Comparison of ENCODE assay signal across 9 mouse cellular contexts in the genomic region with DNA sequence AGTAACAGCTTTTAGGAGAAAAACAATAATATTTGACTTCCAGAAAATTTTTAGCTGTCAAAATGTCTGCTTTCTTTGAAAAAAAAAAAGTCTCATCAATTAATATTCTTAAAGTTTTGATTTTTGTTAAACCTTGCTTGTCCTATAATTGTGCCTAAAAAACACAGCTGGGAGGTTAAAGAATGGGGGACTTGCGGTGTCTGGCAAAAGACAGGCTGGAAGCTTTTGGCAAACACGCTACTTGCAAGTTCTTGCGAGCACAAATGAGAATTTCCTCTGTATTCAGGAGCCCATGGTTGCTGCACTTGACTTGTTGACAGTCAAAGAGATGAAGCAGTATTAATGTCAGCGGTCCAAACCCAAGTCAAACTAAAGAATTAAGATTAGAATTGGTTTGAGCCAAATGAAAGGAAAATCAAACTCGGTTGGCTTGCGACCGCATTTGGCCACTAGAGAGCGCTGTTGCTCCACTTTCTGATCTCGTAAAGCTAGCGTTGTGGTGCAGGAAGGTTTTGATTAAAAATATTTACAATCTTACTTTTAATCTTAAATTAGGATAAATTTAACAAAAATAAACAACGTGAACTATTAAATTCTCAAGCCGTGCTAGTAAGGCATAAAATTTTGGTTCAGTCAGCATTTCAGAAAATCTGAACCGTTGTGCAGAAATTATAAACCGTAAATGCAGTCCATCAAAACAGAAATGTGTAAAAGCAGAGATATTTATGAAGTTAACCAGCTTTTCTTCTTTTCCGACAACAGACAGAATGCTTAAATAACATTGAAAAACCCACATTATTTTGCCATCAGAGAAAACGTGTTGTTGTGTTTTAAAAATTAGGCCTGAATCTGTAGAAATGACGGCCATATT. TPM values are rescaled to one million over a fixed set of nuclear protein-coding genes. Genes with fewer than 3 reads are reported as not detected.
DNase-seq lines count a peak whose midpoint lies in the region; ATAC-seq and TF ChIP-seq lines count a peak whose summit lies in the region.
"Had no signal": no experiment of that assay in that cellular context is flagged by ENCODE, and none has a peak within 500 bp of the region (broad histone marks: within the 10 kb centered on the region; RNA-seq: fewer than 3 reads in every experiment).

No protein-coding gene starts in this region.

- peaks cover 96% of the 10 kb centered on the region for H3K27me3 ChIP-seq in lung, embryonic 14.5 days (ENCODE audit: insufficient read depth, low read length)

- no peak overlapping the region for H3K4me3 ChIP-seq in embryonic fibroblast, embryonic 13.5 days (ENCODE audit: insufficient read depth, low read length)
- no peak overlapping the region for H3K4me3 ChIP-seq in lung, embryonic 14.5 days (ENCODE audit: low read depth, low read length)

- peak; percentile 77 for TF ChIP-seq CTCF in embryonic fibroblast, embryonic 13.5 days (IDR thresholded peaks at IDR 0.05; ENCODE audit: borderline replicate concordance, insufficient read depth, low read length)
- peak; percentile 89 for TF ChIP-seq CTCF in lung, embryonic 14.5 days (IDR thresholded peaks at IDR 0.05; ENCODE audit: low read depth)

- H3K9ac ChIP-seq in lung, embryonic 14.5 days: no peak overlapping the region

- TF ChIP-seq POLR2A in embryonic fibroblast, embryonic 13.5 days (IDR thresholded peaks at IDR 0.05; ENCODE audit: low read depth, low read length): no peak

- no peaks in the 10 kb centered on the region for H3K9me3 ChIP-seq in lung, embryonic 14.5 days (ENCODE audit: low read depth, low read length)

- no peaks in the 10 kb centered on the region for H3K4me1 ChIP-seq in embryonic fibroblast, embryonic 13.5 days (ENCODE audit: control insufficient read depth, insufficient read depth, low read length)
- H3K4me1 ChIP-seq in lung, embryonic 14.5 days (ENCODE audit: insufficient read depth): no peaks in the 10 kb centered on the region

- no peaks in the 10 kb centered on the region for H3K36me3 ChIP-seq in lung, embryonic 14.5 days (ENCODE audit: insufficient read depth)

- ATAC-seq in lung, embryonic 14.5 days (ENCODE audit: insufficient read depth): no peak
- ATAC-seq: Patski had no signal

- no peak overlapping the region for H3K4me2 ChIP-seq in lung, embryonic 14.5 days

- no peak overlapping the region for H3K27ac ChIP-seq in embryonic fibroblast, embryonic 13.5 days (ENCODE audit: insufficient read depth, low read length)
- H3K27ac ChIP-seq in lung, embryonic 14.5 days (ENCODE audit: low read depth): no peak overlapping the region

- WGBS in lung, embryonic 14.5 days: 11% methylated on average over 17 of the region's 17 CpGs

- peak; percentile 55 to 70 for DNase-seq in cerebellum, adult 18-20 months
- DNase-seq in cerebellum, adult 11-12 months: no peak
- peak; percentile 87 for DNase-seq in 3T3-L1 (ENCODE audit: low read depth, low spot score)
- DNase-seq in adrenal gland, postnatal 25 days: peak; percentile 83
- DNase-seq in kidney, postnatal 4 days: peak; percentile 93 to 95
- DNase-seq in lung, embryonic 14.5 days: peak; percentile 95
- DNase-seq in right cerebral cortex, postnatal 36 days (ENCODE audit: low spot score in 2 of 2): peak; percentile 24 to 51

RNA-seq across cellular contexts. Expression of a gene that starts 2.2 kb away (rescaled TPM):
- total RNA-seq in adrenal gland, postnatal 25 days (2021): 27.2 and 33.9 TPM in 2 replicates
- polyA plus RNA-seq in embryonic fibroblast, embryonic 13.5 days (2011; ENCODE audit: insufficient read length, low read depth, missing spikeins): 9.9 and 16.5 TPM in 2 replicates
- polyA plus RNA-seq in lung, embryonic 14.5 days (2014; fragmentation: Nextera tagmentation; extraction: Ambion mirVana): 0.27 and 0.29 TPM in 2 replicates

RNA-seq across cellular contexts. Expression of a gene that starts 4.7 kb away (rescaled TPM):
- total RNA-seq in adrenal gland, postnatal 25 days (2021): 3.7 and 5.2 TPM in 2 replicates
- 2.1 and 3.5 TPM in 2 replicates for polyA plus RNA-seq in embryonic fibroblast, embryonic 13.5 days (2011; ENCODE audit: insufficient read length, low read depth, missing spikeins)
- 0.13 TPM in 1 of 2 replicates, not detected in the other for polyA plus RNA-seq in lung, embryonic 14.5 days (2014; fragmentation: Nextera tagmentation; extraction: Ambion mirVana)

RNA-seq across cellular contexts. Expression of a gene that starts 9.5 kb away (rescaled TPM):
- total RNA-seq in adrenal gland, postnatal 25 days (2021): 0.73 and 2.6 TPM in 2 replicates
- 2.7 and 3.3 TPM in 2 replicates for polyA plus RNA-seq in embryonic fibroblast, embryonic 13.5 days (2011; ENCODE audit: insufficient read length, low read depth, missing spikeins)
- not detected in 2 replicates for polyA plus RNA-seq in lung, embryonic 14.5 days (2014; fragmentation: Nextera tagmentation; extraction: Ambion mirVana)

RNA-seq across cellular contexts. Expression of a gene that starts 9.5 kb away (rescaled TPM):
- total RNA-seq in adrenal gland, postnatal 25 days (2021): 27.8 and 34.1 TPM in 2 replicates
- 4.1 and 6.7 TPM in 2 replicates for polyA plus RNA-seq in embryonic fibroblast, embryonic 13.5 days (2011; ENCODE audit: insufficient read length, low read depth, missing spikeins)
- not detected in 2 replicates for polyA plus RNA-seq in lung, embryonic 14.5 days (2014; fragmentation: Nextera tagmentation; extraction: Ambion mirVana)

RNA-seq across cellular contexts. Expression of a gene that starts 10.5 kb away (rescaled TPM):
- not detected in 2 replicates for total RNA-seq in adrenal gland, postnatal 25 days (2021)
- polyA plus RNA-seq in embryonic fibroblast, embryonic 13.5 days (2011; ENCODE audit: insufficient read length, low read depth, missing spikeins): 3.7 and 4.4 TPM in 2 replicates
- 0.14 TPM in 1 of 2 replicates, not detected in the other for polyA plus RNA-seq in lung, embryonic 14.5 days (2014; fragmentation: Nextera tagmentation; extraction: Ambion mirVana)
